Mouse (Mus musculus) midbrain, embryonic 13.5 days (tissue): ENCODE results near the gene Slc12a7. TPM values are rescaled to one million over a fixed set of nuclear protein-coding genes. Genes with fewer than 3 reads are reported as not detected.
"Not testable (repeated sequence)": the region's sequence is repeated elsewhere in the genome, so short reads cannot be mapped to it uniquely, and the experiment has no call there.

ENCODE experiments used
- ATAC-seq: fragments of 200-750 bp; cut with Nextera tagmentation; 2 replicates; pipeline ENCODE4 v1.8.0; 2017; ENCODE audit warnings: mild to moderate bottlenecking, moderate TSS enrichment, moderate library complexity
- H3K27ac ChIP-seq: fragments of 300-500 bp; sonication (generic); 2 replicates; pipeline ENCODE4 v1.5.1; 2015; ENCODE audit warnings: inconsistent platforms, mild to moderate bottlenecking, moderate library complexity
- H3K27me3 ChIP-seq: fragments of 300-500 bp; sonication (generic); 2 replicates; pipeline ENCODE4 v1.6.1; 2015; ENCODE audit warnings: mild to moderate bottlenecking, inconsistent platforms
- H3K36me3 ChIP-seq: fragments of 300-500 bp; sonication (generic); 2 replicates; pipeline ENCODE4 v1.6.1; 2015; ENCODE audit warnings: mild to moderate bottlenecking, inconsistent platforms
- H3K4me1 ChIP-seq: fragments of 300-500 bp; sonication (generic); replicated peaks from 2 replicates; pipeline ENCODE4 v1.6.1; 2015; ENCODE audit warnings: inconsistent platforms
- H3K4me2 ChIP-seq: fragments of 300-500 bp; sonication (generic); replicated peaks from 2 replicates; pipeline ENCODE4 v1.6.1; 2015; ENCODE audit warnings: moderate library complexity, mild to moderate bottlenecking, inconsistent platforms
- H3K4me3 ChIP-seq: fragments of 300-500 bp; sonication (generic); replicated peaks from 2 replicates; pipeline ENCODE4 v1.5.1; 2015; ENCODE audit warnings: mild to moderate bottlenecking, inconsistent platforms
- H3K9ac ChIP-seq: fragments of 300-500 bp; sonication (generic); replicated peaks from 2 replicates; pipeline ENCODE4 v1.6.1; 2015; ENCODE audit warnings: mild to moderate bottlenecking, inconsistent platforms
- H3K9me3 ChIP-seq: fragments of 300-500 bp; sonication (generic); 2 replicates; pipeline ENCODE4 v1.6.1; 2016; ENCODE audit warnings: mild to moderate bottlenecking, inconsistent platforms
- WGBS: fragments of 180-500 bp; shearing (Covaris S2); methylation state at CpG from one replicate; pipeline ENCODE4 v1.1.7; 2015; 5-methylcytosine and 5-hydroxymethylcytosine counted together
- polyA plus RNA-seq: library from polyadenylated mRNA; unstranded; fragments of >200 nt; fragmentation: Nextera tagmentation; extraction: Ambion mirVana; gene quantifications from 2 replicates; pipeline ENCODE4 v1.2.1, GENCODE M21; 2015

The Slc12a7 gene
- polyA plus RNA-seq, 1 experiment from 2014 or later: 18.5 TPM

GRCm38 (mm10) chr13:73723081-73723668 is 9.7 kb upstream of the Slc12a7 start:
- Histone ChIP-seq H3K27ac (no peak overlapping the region), H3K4me1 (peaks cover 6% of the 10 kb centered on the region; the same call in 1 of the 2 replicates), H3K4me3 (no peak overlapping the region), H3K4me2 (no peak overlapping the region), H3K9ac (no peak overlapping the region), H3K36me3 (no peaks in the 10 kb centered on the region), H3K9me3 (no peaks in the 10 kb centered on the region), H3K27me3 (no peaks in the 10 kb centered on the region)
- 40% methylated on average over 8 of the region's 8 CpGs for WGBS
- ATAC-seq: peak; percentile 56; the same call in 1 of the 2 replicates

- no peak overlapping the region for H3K27ac ChIP-seq
- no peaks in the 10 kb centered on the region for H3K9me3 ChIP-seq
- ATAC-seq: no peak
- H3K4me3 ChIP-seq: no peak overlapping the region
- 86% methylated on average over 5 of the region's 5 CpGs for WGBS
- H3K36me3 ChIP-seq: no peaks in the 10 kb centered on the region
- H3K4me2 ChIP-seq: no peak overlapping the region
- peaks cover 4% of the 10 kb centered on the region; the same call in 1 of the 2 replicates for H3K27me3 ChIP-seq
- H3K4me1 ChIP-seq: peaks cover 6% of the 10 kb centered on the region; the same call in 1 of the 2 replicates
- H3K9ac ChIP-seq: no peak overlapping the region
These were observed 7.6 kb upstream of the Slc12a7 start for GRCm38 (mm10) chr13:73725315-73725714.

GRCm38 (mm10) chr13:73727621-73728025 is 5.3 kb upstream of the Slc12a7 start:
- Histone ChIP-seq H3K27me3 (peaks cover 13% of the 10 kb centered on the region), H3K4me3 (no peak overlapping the region), H3K4me1 (peaks cover 8% of the 10 kb centered on the region; the same call in 1 of the 2 replicates), H3K9me3 (no peaks in the 10 kb centered on the region), H3K36me3 (no peaks in the 10 kb centered on the region), H3K27ac (no peak overlapping the region), H3K4me2 (no peak overlapping the region), H3K9ac (no peak overlapping the region)
- WGBS: 7% methylated on average over 2 of the region's 2 CpGs
- ATAC-seq: no peak

DNA sequence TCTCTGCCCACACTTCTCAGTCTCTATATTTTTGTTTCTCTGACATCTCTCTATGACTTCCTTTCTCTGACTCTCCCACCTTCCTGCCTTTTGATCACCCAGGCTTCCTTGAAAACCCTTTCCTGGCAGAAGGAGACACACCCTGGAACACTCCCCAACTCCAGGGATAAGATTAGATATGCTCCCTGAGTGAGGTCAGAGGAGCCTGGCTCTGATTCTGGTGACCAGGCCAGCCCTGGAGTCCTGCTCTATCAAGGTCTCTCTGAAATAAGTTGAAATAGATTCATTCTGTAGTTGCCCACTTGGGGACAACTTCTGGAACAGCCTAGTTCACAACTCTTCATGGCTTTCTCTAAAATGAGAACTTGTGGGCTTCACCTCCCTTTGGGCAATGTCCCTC is 4.3 kb upstream of the Slc12a7 start:
- no peak overlapping the region for H3K27ac ChIP-seq
- ATAC-seq: no peak
- H3K4me2 ChIP-seq: no peak overlapping the region
- H3K36me3 ChIP-seq: no peaks in the 10 kb centered on the region
- no peak overlapping the region for H3K9ac ChIP-seq
- no peak overlapping the region for H3K4me3 ChIP-seq
- peaks cover 14% of the 10 kb centered on the region for H3K4me1 ChIP-seq
- peaks cover 22% of the 10 kb centered on the region for H3K27me3 ChIP-seq
- H3K9me3 ChIP-seq: no peaks in the 10 kb centered on the region

DNA sequence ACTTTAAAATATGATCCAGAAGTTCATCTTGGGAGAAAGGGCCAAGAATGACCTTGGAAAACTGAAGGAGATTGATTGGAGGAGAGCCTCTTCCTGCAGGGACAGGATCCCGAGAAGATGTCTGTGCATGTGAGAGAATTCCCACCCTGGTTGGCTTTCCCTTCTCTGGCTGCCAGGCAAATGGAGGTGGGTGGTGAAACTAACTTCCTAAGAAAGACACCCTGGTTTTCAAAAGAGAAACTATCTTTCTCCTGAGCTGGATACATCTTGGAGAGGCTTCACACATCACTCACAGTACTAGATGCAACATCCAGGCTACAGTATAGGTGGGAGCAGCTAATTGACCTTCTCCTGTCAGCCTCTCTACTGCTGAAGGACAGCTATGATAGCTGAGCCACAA is 2.0 kb upstream of the Slc12a7 start:
- Histone ChIP-seq H3K27me3 (peaks cover 32% of the 10 kb centered on the region), H3K9me3 (no peaks in the 10 kb centered on the region), H3K4me2 (no peak overlapping the region), H3K36me3 (no peaks in the 10 kb centered on the region), H3K9ac (no peak overlapping the region), H3K4me1 (peaks cover 14% of the 10 kb centered on the region), H3K27ac (no peak overlapping the region), H3K4me3 (no peak overlapping the region)
- 83% methylated on average over 1 of the region's 1 CpGs for WGBS
- no peak for ATAC-seq

GRCm38 (mm10) chr13:73732235-73732634 is 659 bp upstream of the Slc12a7 start:
- no peaks in the 10 kb centered on the region for H3K9me3 ChIP-seq
- peak; percentile 56 for ATAC-seq
- H3K36me3 ChIP-seq: no peaks in the 10 kb centered on the region
- no peak overlapping the region; the same call in 1 of the 2 replicates for H3K9ac ChIP-seq
- 75% methylated on average over 7 of the region's 7 CpGs for WGBS
- no peak overlapping the region for H3K27ac ChIP-seq
- H3K4me2 ChIP-seq: peak overlapping the region; percentile 66
- peaks cover 14% of the 10 kb centered on the region for H3K4me1 ChIP-seq
- H3K4me3 ChIP-seq: peak overlapping the region; percentile 39
- peaks cover 32% of the 10 kb centered on the region for H3K27me3 ChIP-seq

DNA sequence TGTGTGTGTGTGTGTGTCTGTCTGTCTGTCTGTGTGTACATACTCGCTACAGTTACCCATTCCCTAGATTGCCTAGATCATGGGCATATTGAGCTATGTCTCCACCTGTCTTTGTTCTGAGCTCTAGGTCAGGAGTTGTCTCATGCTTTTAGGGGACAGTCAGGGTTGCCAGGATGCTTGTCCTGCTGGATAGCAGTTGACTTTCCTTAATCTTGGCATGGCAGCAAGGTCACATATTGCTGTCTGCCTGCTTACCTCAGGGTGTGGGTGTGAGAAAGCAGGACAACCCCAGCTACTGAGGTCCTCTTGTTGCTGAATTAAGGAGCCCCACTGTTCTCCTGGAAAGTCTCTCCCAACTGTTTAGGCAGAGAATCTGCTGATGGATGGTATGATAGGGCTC is 1.5 kb downstream of the Slc12a7 start:
- Histone ChIP-seq H3K9ac (no peak overlapping the region), H3K4me3 (no peak overlapping the region), H3K4me2 (no peak overlapping the region), H3K27me3 (peaks cover 32% of the 10 kb centered on the region), H3K4me1 (peaks cover 9% of the 10 kb centered on the region), H3K27ac (no peak overlapping the region), H3K36me3 (no peaks in the 10 kb centered on the region), H3K9me3 (no peaks in the 10 kb centered on the region)
- no peak for ATAC-seq
- 88% methylated on average over 1 of the region's 1 CpGs for WGBS

- Histone ChIP-seq H3K4me2 (no peak overlapping the region), H3K36me3 (no peaks in the 10 kb centered on the region), H3K4me1 (peaks cover 9% of the 10 kb centered on the region), H3K27ac (no peak overlapping the region), H3K4me3 (no peak overlapping the region), H3K9me3 (no peaks in the 10 kb centered on the region), H3K27me3 (peaks cover 27% of the 10 kb centered on the region), H3K9ac (no peak overlapping the region)
- 88% methylated on average over 8 of the region's 8 CpGs for WGBS
- no peak for ATAC-seq
These were observed 2.4 kb downstream of the Slc12a7 start for GRCm38 (mm10) chr13:73735270-73735669.

DNA sequence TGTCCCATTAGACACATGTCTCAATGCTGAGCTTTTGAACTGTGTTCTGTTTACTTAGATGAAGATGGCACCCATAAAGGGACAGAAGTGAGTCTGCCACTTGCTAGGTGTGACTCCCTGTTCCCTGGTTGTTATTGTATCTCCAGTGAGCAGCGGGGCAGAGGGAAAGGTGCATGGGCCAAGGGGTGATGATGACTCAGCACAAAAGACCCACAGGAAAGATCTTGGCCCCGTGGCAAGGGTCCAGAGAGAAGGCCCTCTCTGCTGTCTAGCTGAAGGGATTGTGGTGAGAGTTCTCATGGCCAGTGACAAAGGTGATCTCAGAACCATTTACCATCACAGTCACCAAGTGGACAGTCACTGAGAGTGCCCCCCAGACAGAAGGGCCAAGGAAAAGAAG is 3.0 kb downstream of the Slc12a7 start:
- peaks cover 9% of the 10 kb centered on the region for H3K4me1 ChIP-seq
- no peak overlapping the region for H3K9ac ChIP-seq
- H3K27ac ChIP-seq: no peak overlapping the region
- H3K27me3 ChIP-seq: peaks cover 27% of the 10 kb centered on the region
- no peak overlapping the region for H3K4me3 ChIP-seq
- H3K4me2 ChIP-seq: no peak overlapping the region
- WGBS: 80% methylated on average over 2 of the region's 2 CpGs
- no peaks in the 10 kb centered on the region for H3K9me3 ChIP-seq
- no peak for ATAC-seq
- no peaks in the 10 kb centered on the region for H3K36me3 ChIP-seq

DNA sequence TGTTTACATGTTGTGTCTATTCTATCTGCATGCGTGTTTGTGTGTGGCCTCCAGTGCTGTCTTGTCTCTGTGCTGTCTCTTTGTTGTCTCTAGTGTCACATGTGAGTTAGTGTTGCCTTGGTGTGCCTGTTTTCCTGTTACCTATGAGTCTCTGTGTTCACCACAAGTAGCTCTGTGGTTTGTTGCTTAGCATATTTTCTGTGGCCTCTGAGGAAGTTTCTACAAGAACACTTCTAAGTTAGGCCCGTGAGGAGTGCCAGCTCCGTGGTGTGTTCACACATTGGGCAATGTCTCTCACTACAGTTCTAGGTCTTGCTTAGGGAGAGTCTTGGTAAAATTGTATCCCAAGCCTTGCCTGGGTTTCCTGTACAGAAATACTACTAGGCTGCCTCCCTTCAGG is 4.0 kb downstream of the Slc12a7 start:
- Histone ChIP-seq H3K4me2 (no peak overlapping the region), H3K27me3 (peaks cover 24% of the 10 kb centered on the region), H3K36me3 (no peaks in the 10 kb centered on the region), H3K4me1 (peaks cover 9% of the 10 kb centered on the region), H3K4me3 (no peak overlapping the region), H3K9me3 (no peaks in the 10 kb centered on the region), H3K9ac (no peak overlapping the region), H3K27ac (no peak overlapping the region)
- ATAC-seq: no peak
- 82% methylated on average over 3 of the region's 3 CpGs for WGBS

DNA sequence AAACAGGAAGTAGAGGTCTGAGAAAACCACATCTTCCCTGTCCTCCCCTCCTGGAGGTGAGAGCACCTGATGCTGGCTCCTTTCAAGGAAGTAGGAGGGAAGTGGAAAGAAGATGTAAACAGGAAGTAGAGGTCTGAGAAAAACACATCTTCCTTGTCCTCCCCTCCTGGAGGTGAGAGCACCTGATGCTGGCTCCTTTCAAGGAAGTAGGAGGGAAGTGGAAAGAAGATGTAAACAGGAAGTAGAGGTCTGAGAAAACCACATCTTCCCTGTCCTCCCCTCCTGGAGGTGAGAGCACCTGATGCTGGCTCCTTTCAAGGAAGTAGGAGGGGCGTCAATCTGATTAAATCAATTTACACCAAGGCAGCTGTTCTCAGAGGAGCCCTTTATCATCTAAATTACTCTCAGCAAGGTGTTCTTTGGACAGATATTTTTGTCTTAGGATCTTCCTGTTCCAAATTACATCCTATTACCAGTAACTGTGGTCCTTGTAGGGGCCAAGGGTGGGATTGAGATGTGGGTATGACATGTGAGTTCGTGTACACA is 7.6 kb downstream of the Slc12a7 start:
- ATAC-seq, H3K4me3 ChIP-seq, H3K27me3 ChIP-seq, H3K9ac ChIP-seq, H3K27ac ChIP-seq, H3K9me3 ChIP-seq, H3K4me2 ChIP-seq, H3K36me3 ChIP-seq: not testable (repeated sequence)
- whole genome bisulfite sequencing: 58% methylated on average over 2 of the region's 2 CpGs
- peaks cover 17% of the 10 kb centered on the region for H3K4me1 ChIP-seq

- Histone ChIP-seq H3K4me3 (no peak overlapping the region), H3K9ac (no peak overlapping the region), H3K27me3 (no peaks in the 10 kb centered on the region), H3K27ac (no peak overlapping the region), H3K36me3 (no peaks in the 10 kb centered on the region), H3K4me1 (peaks cover 17% of the 10 kb centered on the region), H3K4me2 (no peak overlapping the region), H3K9me3 (no peaks in the 10 kb centered on the region)
- peak; percentile 88 for ATAC-seq
- WGBS: 34% methylated on average over 4 of the region's 4 CpGs
These were observed 10.1 kb downstream of the Slc12a7 start for GRCm38 (mm10) chr13:73742944-73743343.

- H3K27ac ChIP-seq: no peak overlapping the region
- WGBS: 81% methylated on average over 3 of the region's 3 CpGs
- no peaks in the 10 kb centered on the region for H3K9me3 ChIP-seq
- H3K27me3 ChIP-seq: no peaks in the 10 kb centered on the region
- no peak overlapping the region for H3K9ac ChIP-seq
- H3K4me1 ChIP-seq: peaks cover 17% of the 10 kb centered on the region
- no peak overlapping the region for H3K4me2 ChIP-seq
- no peaks in the 10 kb centered on the region for H3K36me3 ChIP-seq
- H3K4me3 ChIP-seq: no peak overlapping the region
- no peak for ATAC-seq
These were observed 10.8 kb downstream of the Slc12a7 start for GRCm38 (mm10) chr13:73743662-73744061.
